Mouse (Mus musculus): ENCODE results near the gene Gm7544.
"Not testable (repeated sequence)": the region's sequence is repeated elsewhere in the genome, so short reads cannot be mapped to it uniquely, and the experiment has no call there.

Gm7544 gene

GRCm38 (mm10) chr1:82924650-82925049, 31.2 kb downstream of the Gm7544 start, which contains the start of gene A030014E15Rik:
TSS of gene A030014E15Rik (plus strand) at chr1:82924917.
- no peak for DNase-seq (ENCODE audit: low spot score)

- DNase-seq (ENCODE audit: low spot score), result not testable (repeated sequence)
Measured at GRCm38 (mm10) chr1:82913434-82913833, 42.4 kb downstream of the Gm7544 start.

GRCm38 (mm10) chr1:82913025-82913424, 42.8 kb downstream of the Gm7544 start, which contains the start of gene A030005L19Rik:
TSS of gene A030005L19Rik (plus strand) at chr1:82913325.
- no peak for DNase-seq (ENCODE audit: low spot score)

GRCm38 (mm10) chr1:82905886-82906285, 49.9 kb downstream of the Gm7544 start:
- no peak for DNase-seq (ENCODE audit: low spot score)

Data from c-Kit-positive CD71-positive TER-119-positive erythroid progenitor cells, embryonic 14.5 days (primary cell).